Mouse (Mus musculus): ENCODE measurements around the gene Abl1. TPM values are rescaled to one million over a fixed set of nuclear protein-coding genes. Genes with fewer than 3 reads are reported as not detected.

Abl1 gene
- polyA plus RNA-seq, 1 experiment from 2014 or later: 14.5 TPM

- ATAC-seq (ENCODE audit: low read depth): 0 out of 2 replicates have a peak, but pooled peaks have one; percentile 28
- Histone ChIP-seq H3K9ac (replicated peaks; ENCODE audit: low read depth, low read length) (no peak overlapping the region), H3K27me3 (ENCODE audit: control insufficient read depth, insufficient read depth, low read length) (no peaks in the 10 kb centered on the region), H3K4me3 (ENCODE audit: low read depth, low read length) (no peak overlapping the region), H3K27ac (ENCODE audit: low read depth, low read length) (0 out of 2 replicates have a peak overlapping the region, but pooled peaks have one; percentile 7), H3K4me1 (ENCODE audit: control insufficient read depth, insufficient read depth, low read length) (0 out of 2 replicates have a peak, but pooled peaks cover 4% of the 10 kb centered on the region), H3K4me2 (ENCODE audit: low read depth, low read length) (no peak overlapping the region), H3K9me3 (ENCODE audit: control insufficient read depth, low read length) (no peaks in the 10 kb centered on the region), H3K36me3 (ENCODE audit: control insufficient read depth, insufficient read depth, low read length) (no peaks in the 10 kb centered on the region)
- WGBS: 22% methylated on average over 10 of the region's 10 CpGs
These were observed 61.0 kb downstream of the Abl1 start for GRCm38 (mm10) chr2:31749046-31749709.

DNA sequence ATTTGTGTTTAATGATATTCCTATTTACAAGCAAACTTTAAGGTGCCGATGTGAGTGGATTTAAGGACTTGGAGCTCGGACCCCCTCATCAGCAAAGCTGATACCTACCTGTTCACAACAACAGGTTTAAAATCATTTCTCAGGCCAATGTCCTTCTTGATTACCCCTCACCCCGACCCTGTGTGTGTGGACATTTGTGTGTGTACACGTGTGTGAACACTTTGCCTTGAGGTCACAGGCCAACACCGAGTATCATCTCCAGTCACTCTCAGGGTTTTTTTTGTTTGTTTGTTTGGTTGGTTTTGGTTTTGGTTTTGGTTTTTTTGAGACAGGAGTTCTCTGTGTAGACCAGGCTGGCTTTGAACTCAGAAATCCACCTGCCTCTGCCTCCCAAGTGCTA, 62.0 kb downstream of the Abl1 start:
- Histone ChIP-seq H3K4me2 (ENCODE audit: low read depth, low read length) (no peak overlapping the region), H3K9ac (replicated peaks; ENCODE audit: low read depth, low read length) (no peak overlapping the region), H3K27me3 (ENCODE audit: control insufficient read depth, insufficient read depth, low read length) (no peaks in the 10 kb centered on the region), H3K4me1 (ENCODE audit: control insufficient read depth, insufficient read depth, low read length) (0 out of 2 replicates have a peak, but pooled peaks cover 4% of the 10 kb centered on the region), H3K27ac (ENCODE audit: low read depth, low read length) (no peak overlapping the region), H3K9me3 (ENCODE audit: control insufficient read depth, low read length) (no peaks in the 10 kb centered on the region), H3K4me3 (ENCODE audit: low read depth, low read length) (no peak overlapping the region), H3K36me3 (ENCODE audit: control insufficient read depth, insufficient read depth, low read length) (no peaks in the 10 kb centered on the region)
- 91% methylated on average over 5 of the region's 5 CpGs for WGBS
- no peak for ATAC-seq (ENCODE audit: low read depth)

DNA sequence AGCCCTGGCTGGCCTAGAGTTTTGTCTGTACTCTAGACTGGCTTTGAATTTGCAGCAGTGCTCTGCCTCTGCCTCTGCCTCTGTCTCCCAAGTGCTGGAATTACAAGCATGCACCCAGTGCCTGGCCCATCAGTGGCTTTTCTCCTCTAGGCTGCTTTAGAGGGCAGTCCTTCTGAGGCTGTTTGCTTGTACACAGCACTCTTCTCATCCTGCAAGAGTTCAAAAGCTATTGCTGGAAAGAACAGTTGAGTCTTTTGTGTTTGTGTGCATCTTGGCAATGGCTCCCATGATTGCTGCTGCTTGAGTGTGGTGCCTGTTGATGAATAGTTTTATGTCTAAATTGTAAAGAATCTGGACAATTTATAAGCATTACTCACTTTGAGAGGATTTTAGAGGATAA, 69.3 kb downstream of the Abl1 start:
- ATAC-seq (ENCODE audit: low read depth): no peak
- no peaks in the 10 kb centered on the region for H3K36me3 ChIP-seq (ENCODE audit: control insufficient read depth, insufficient read depth, low read length)
- H3K4me2 ChIP-seq (ENCODE audit: low read depth, low read length): no peak overlapping the region
- no peak overlapping the region for H3K9ac ChIP-seq (replicated peaks; ENCODE audit: low read depth, low read length)
- H3K4me1 ChIP-seq (ENCODE audit: control insufficient read depth, insufficient read depth, low read length): peaks cover 26% of the 10 kb centered on the region
- H3K9me3 ChIP-seq (ENCODE audit: control insufficient read depth, low read length): no peaks in the 10 kb centered on the region
- no peak overlapping the region for H3K27ac ChIP-seq (ENCODE audit: low read depth, low read length)
- H3K4me3 ChIP-seq (ENCODE audit: low read depth, low read length): no peak overlapping the region
- no peaks in the 10 kb centered on the region for H3K27me3 ChIP-seq (ENCODE audit: control insufficient read depth, insufficient read depth, low read length)

- H3K27me3 ChIP-seq (ENCODE audit: control insufficient read depth, insufficient read depth, low read length): no peaks in the 10 kb centered on the region
- H3K9ac ChIP-seq (replicated peaks; ENCODE audit: low read depth, low read length): no peak overlapping the region
- no peak overlapping the region for H3K27ac ChIP-seq (ENCODE audit: low read depth, low read length)
- ATAC-seq (ENCODE audit: low read depth): no peak
- peaks cover 30% of the 10 kb centered on the region for H3K4me1 ChIP-seq (ENCODE audit: control insufficient read depth, insufficient read depth, low read length)
- 0 out of 2 replicates have a peak overlapping the region, but pooled peaks have one; percentile 60 for H3K4me3 ChIP-seq (ENCODE audit: low read depth, low read length)
- no peaks in the 10 kb centered on the region for H3K36me3 ChIP-seq (ENCODE audit: control insufficient read depth, insufficient read depth, low read length)
- H3K9me3 ChIP-seq (ENCODE audit: control insufficient read depth, low read length): no peaks in the 10 kb centered on the region
- 96% methylated on average over 5 of the region's 5 CpGs for WGBS
- H3K4me2 ChIP-seq (ENCODE audit: low read depth, low read length): peak overlapping the region; percentile 94
These were observed 70.8 kb downstream of the Abl1 start for GRCm38 (mm10) chr2:31758966-31759365.

DNA sequence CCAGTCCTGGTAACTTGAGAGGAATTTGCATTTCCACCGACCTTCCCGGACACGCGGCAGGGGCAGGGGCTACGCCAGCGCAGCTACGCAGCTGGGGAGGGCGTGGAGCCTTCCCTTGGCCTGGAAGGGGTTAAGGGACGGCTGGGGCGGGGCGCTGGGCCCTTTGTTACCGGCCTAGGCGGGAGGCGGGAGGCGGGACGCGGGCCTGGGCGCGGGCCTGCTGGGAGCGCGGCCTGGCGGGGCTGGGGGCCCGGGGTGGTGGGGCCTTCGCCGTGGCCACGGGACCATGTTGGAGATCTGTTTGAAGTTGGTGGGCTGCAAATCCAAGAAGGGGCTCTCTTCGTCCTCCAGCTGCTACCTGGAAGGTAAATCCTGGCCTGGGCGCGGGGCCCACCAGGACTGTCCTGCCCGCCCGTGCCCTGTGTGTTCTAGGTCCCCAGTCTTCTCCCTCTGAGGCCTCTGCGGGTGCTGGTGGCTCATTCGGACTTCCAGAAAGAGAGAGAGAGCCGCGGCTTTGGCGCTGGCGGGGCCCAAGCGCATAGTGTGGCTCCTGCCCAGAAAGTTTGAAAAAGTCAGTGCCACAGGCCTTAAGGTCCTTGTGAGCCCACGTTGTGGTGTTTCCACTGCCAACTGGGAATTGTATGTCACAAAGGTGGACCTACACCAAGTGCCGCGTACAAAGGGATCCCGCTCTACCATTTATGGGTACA, 71.7 kb downstream of the Abl1 start:
- WGBS: under 1% methylated on average over 39 of the region's 42 CpGs
- peak; percentile 81 for ATAC-seq (ENCODE audit: low read depth)
- H3K27me3 ChIP-seq (ENCODE audit: control insufficient read depth, insufficient read depth, low read length): no peaks in the 10 kb centered on the region
- H3K4me2 ChIP-seq (ENCODE audit: low read depth, low read length): peak overlapping the region; percentile 94
- H3K4me3 ChIP-seq (ENCODE audit: low read depth, low read length): peak overlapping the region; percentile 60
- H3K4me1 ChIP-seq (ENCODE audit: control insufficient read depth, insufficient read depth, low read length): peaks cover 30% of the 10 kb centered on the region
- H3K27ac ChIP-seq (ENCODE audit: low read depth, low read length): peak overlapping the region; percentile 71
- H3K9me3 ChIP-seq (ENCODE audit: control insufficient read depth, low read length): no peaks in the 10 kb centered on the region
- H3K9ac ChIP-seq (replicated peaks; ENCODE audit: low read depth, low read length): peak overlapping the region; percentile 83
- no peaks in the 10 kb centered on the region for H3K36me3 ChIP-seq (ENCODE audit: control insufficient read depth, insufficient read depth, low read length)

DNA sequence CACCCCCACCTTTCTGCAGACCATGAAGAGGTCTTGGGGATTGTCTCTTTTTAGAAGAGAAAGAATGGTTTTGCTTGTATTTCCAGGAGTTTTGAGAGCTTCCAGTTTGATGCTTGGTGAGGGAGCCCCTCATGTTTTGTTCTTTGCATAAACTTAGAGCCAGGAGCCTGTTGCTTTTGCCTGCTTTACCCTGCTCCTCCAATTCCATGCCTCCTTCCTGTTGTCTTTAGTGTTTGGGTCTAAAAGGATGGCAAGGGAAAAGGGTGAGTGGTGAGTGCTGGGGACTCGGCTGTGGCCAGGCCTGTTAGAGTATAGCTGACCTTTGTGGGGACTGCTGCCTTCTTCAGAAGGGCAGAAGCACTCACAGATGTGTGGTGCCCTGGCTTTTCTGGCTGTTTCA, 72.3 kb downstream of the Abl1 start:
- no peaks in the 10 kb centered on the region for H3K36me3 ChIP-seq (ENCODE audit: control insufficient read depth, insufficient read depth, low read length)
- no peaks in the 10 kb centered on the region for H3K9me3 ChIP-seq (ENCODE audit: control insufficient read depth, low read length)
- 0% methylated on average over 1 of the region's 1 CpGs for WGBS
- H3K4me1 ChIP-seq (ENCODE audit: control insufficient read depth, insufficient read depth, low read length): peaks cover 30% of the 10 kb centered on the region
- peak overlapping the region; percentile 60 for H3K4me3 ChIP-seq (ENCODE audit: low read depth, low read length)
- H3K9ac ChIP-seq (replicated peaks; ENCODE audit: low read depth, low read length): peak overlapping the region; percentile 83
- H3K27me3 ChIP-seq (ENCODE audit: control insufficient read depth, insufficient read depth, low read length): no peaks in the 10 kb centered on the region
- H3K27ac ChIP-seq (ENCODE audit: low read depth, low read length): peak overlapping the region; percentile 71; the same call in 1 of the 2 replicates
- ATAC-seq (ENCODE audit: low read depth): no peak
- peak overlapping the region; percentile 94 for H3K4me2 ChIP-seq (ENCODE audit: low read depth, low read length)

DNA sequence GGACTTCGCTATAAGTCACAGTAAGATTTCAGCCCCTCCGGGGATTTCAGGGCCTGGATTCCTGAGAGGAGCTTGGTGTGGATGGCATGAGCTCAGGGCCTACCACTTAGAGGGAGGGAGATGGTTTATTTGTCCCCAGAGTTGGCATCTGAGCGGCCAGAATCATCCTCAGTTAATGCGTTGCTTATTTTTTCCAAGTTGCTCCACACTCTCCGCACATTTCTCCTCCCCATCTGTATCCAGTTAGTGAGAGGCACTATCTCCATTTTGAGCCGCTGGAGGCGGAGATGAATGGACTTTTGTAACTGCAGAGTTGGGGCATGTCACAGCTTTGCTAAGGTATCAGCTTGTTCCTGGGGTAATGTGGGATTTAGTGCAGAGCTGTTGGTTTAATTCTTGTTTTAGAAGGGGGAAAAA, 72.9 kb downstream of the Abl1 start:
- Histone ChIP-seq H3K27me3 (ENCODE audit: control insufficient read depth, insufficient read depth, low read length) (no peaks in the 10 kb centered on the region), H3K4me2 (ENCODE audit: low read depth, low read length) (peak overlapping the region; percentile 94), H3K27ac (ENCODE audit: low read depth, low read length) (no peak overlapping the region), H3K36me3 (ENCODE audit: control insufficient read depth, insufficient read depth, low read length) (no peaks in the 10 kb centered on the region), H3K4me1 (ENCODE audit: control insufficient read depth, insufficient read depth, low read length) (peaks cover 30% of the 10 kb centered on the region), H3K4me3 (ENCODE audit: low read depth, low read length) (peak overlapping the region; percentile 60), H3K9ac (replicated peaks; ENCODE audit: low read depth, low read length) (peak overlapping the region; percentile 83), H3K9me3 (ENCODE audit: control insufficient read depth, low read length) (no peaks in the 10 kb centered on the region)
- 15% methylated on average over 7 of the region's 7 CpGs for WGBS
- ATAC-seq (ENCODE audit: low read depth): no peak

- Histone ChIP-seq H3K4me1 (ENCODE audit: control insufficient read depth, insufficient read depth, low read length) (peaks cover 30% of the 10 kb centered on the region), H3K4me2 (ENCODE audit: low read depth, low read length) (peak overlapping the region; percentile 94), H3K4me3 (ENCODE audit: low read depth, low read length) (peak overlapping the region; percentile 60; the same call in 1 of the 2 replicates), H3K27ac (ENCODE audit: low read depth, low read length) (no peak overlapping the region), H3K9me3 (ENCODE audit: control insufficient read depth, low read length) (no peaks in the 10 kb centered on the region), H3K27me3 (ENCODE audit: control insufficient read depth, insufficient read depth, low read length) (no peaks in the 10 kb centered on the region), H3K9ac (replicated peaks; ENCODE audit: low read depth, low read length) (no peak overlapping the region), H3K36me3 (ENCODE audit: control insufficient read depth, insufficient read depth, low read length) (no peaks in the 10 kb centered on the region)
- ATAC-seq (ENCODE audit: low read depth): no peak
- 8% methylated on average over 4 of the region's 4 CpGs for WGBS
These were observed 73.4 kb downstream of the Abl1 start for GRCm38 (mm10) chr2:31761585-31761984.

- WGBS: 19% methylated on average over 3 of the region's 3 CpGs
- Histone ChIP-seq H3K4me3 (ENCODE audit: low read depth, low read length) (no peak overlapping the region), H3K9ac (replicated peaks; ENCODE audit: low read depth, low read length) (0 out of 2 replicates have a peak overlapping the region, but pooled peaks have one; percentile 17)
These were observed 74.0 kb downstream of the Abl1 start for GRCm38 (mm10) chr2:31762155-31762554.

More at GRCm38 (mm10) chr2:31762155-31762554, 74.0 kb downstream of the Abl1 start:
- no peak for ATAC-seq (ENCODE audit: low read depth)
- H3K4me2 ChIP-seq (ENCODE audit: low read depth, low read length): peak overlapping the region; percentile 14
- H3K36me3 ChIP-seq (ENCODE audit: control insufficient read depth, insufficient read depth, low read length): no peaks in the 10 kb centered on the region
- H3K4me1 ChIP-seq (ENCODE audit: control insufficient read depth, insufficient read depth, low read length): peaks cover 30% of the 10 kb centered on the region
- H3K27ac ChIP-seq (ENCODE audit: low read depth, low read length): no peak overlapping the region
- H3K9me3 ChIP-seq (ENCODE audit: control insufficient read depth, low read length): no peaks in the 10 kb centered on the region
- no peaks in the 10 kb centered on the region for H3K27me3 ChIP-seq (ENCODE audit: control insufficient read depth, insufficient read depth, low read length)
